Mouse (Mus musculus) MEL (cell line): ENCODE data around the gene Kcnn3.

Experiments used
- CHD2 ChIP-seq: IDR thresholded peaks from 2 replicates; pipeline ENCODE4 v1.6.1; 2011; ENCODE audit warnings: low read length, improper control_type of control experiment
- CTCF ChIP-seq, 3 experiments: IDR thresholded peaks in 2 of 3; conservative IDR thresholded peaks in 1 of 3; 2 replicates each; pipeline ENCODE4 v1.5.1; 2011 to 2012; ENCODE audit warnings: low read length in 3 of 3, low read depth in 2 of 3, mild to moderate bottlenecking in 2 of 3, improper control_type of control experiment in 1 of 3, inconsistent platforms in 1 of 3, mixed read lengths in 1 of 3, moderate library complexity in 1 of 3; ENCODE audit not compliant: control insufficient read depth in 1 of 3, insufficient read depth in 1 of 3, poor library complexity in 1 of 3, severe bottlenecking in 1 of 3
- E2F4 ChIP-seq: IDR thresholded peaks from 2 replicates; pipeline ENCODE4 v1.6.1; 2011; ENCODE audit warnings: low read depth, low read length, improper control_type of control experiment, borderline replicate concordance
- KAT2A ChIP-seq: conservative IDR thresholded peaks from 2 replicates; pipeline ENCODE4 v1.6.1; 2012; ENCODE audit warnings: low read depth, low read length, improper control_type of control experiment, inconsistent platforms
- MAFK ChIP-seq: IDR thresholded peaks from 2 replicates; pipeline ENCODE4 v1.6.1; 2011; ENCODE audit warnings: low read depth, mild to moderate bottlenecking, low read length, improper control_type of control experiment, borderline replicate concordance
- MAZ ChIP-seq: IDR thresholded peaks from 2 replicates; pipeline ENCODE4 v1.6.1; 2012; ENCODE audit warnings: low read depth, mild to moderate bottlenecking, inconsistent platforms, low read length, improper control_type of control experiment
- POLR2A ChIP-seq, 2 experiments: IDR thresholded peaks; 2 replicates each; pipeline ENCODE4 v1.6.1; 2011 to 2012; ENCODE audit warnings: low read length in 2 of 2, mild to moderate bottlenecking in 2 of 2, control low read depth in 1 of 2, improper control_type of control experiment in 1 of 2, low read depth in 1 of 2, moderate library complexity in 1 of 2; ENCODE audit not compliant: control insufficient read depth in 1 of 2, insufficient read depth in 1 of 2, poor library complexity in 1 of 2
- POLR2AphosphoS2 ChIP-seq: IDR thresholded peaks from 2 replicates; pipeline ENCODE4 v1.6.1; 2011; ENCODE audit warnings: low read length, improper control_type of control experiment

DNA sequence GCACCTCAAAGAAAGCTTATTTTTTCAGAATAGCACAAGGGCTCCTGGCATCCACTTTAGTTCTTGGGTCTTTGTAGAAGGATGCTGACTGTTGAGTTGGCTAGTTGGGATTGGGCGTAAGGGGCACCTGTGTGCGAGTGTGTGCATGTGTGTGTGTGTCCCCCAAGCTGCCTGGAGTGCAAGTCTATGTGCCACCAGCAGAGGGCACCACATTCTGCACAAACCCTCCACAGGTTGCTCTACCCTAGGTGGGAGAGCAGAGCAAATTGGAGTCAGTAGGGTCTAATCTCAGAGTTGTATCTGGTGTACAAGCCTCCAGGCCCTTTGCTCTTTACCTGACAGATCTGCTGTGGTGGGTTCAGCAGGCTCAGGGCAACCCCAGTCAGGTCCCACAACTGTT, 7.7 kb upstream of the Kcnn3 start:
- TF ChIP-seq E2F4 (no peak), POLR2A (IDR thresholded peaks at IDR 0.05; ENCODE audit: control insufficient read depth in 1 of 2, insufficient read depth in 1 of 2, low read depth in 1 of 2, low read length in 2 of 2, poor library complexity in 1 of 2) (no peak), KAT2A (no peak), CTCF (IDR thresholded peaks at IDR 0.05 in 2 of 3, conservative IDR thresholded peaks at IDR 0.05 in 1 of 3; ENCODE audit: control insufficient read depth in 1 of 3, insufficient read depth in 1 of 3, low read depth in 2 of 3, low read length in 3 of 3, poor library complexity in 1 of 3, severe bottlenecking in 1 of 3) (peak; percentile 85 to 98 (median 95)), CHD2 (no peak), POLR2AphosphoS2 (no peak), MAFK (no peak), MAZ (no peak)
